Mouse (Mus musculus) stomach, postnatal 0 days (tissue): ENCODE results near the gene Olfr803. TPM values are rescaled to one million over a fixed set of nuclear protein-coding genes. Genes with fewer than 3 reads are reported as not detected.

Experiments
- ATAC-seq: fragments of 200-750 bp; cut with Nextera tagmentation; 2 replicates; pipeline ENCODE4 v1.8.0; 2017; ENCODE audit not compliant: low FRiP score, low TSS enrichment
- DNase-seq: peaks from one replicate; pipeline ENCODE4 v3.0.0-alpha.2; 2016; ENCODE audit warnings: low spot score
- H3K27ac ChIP-seq: fragments of 300-500 bp; sonication (generic); replicated peaks from 2 replicates; pipeline ENCODE4 v1.5.1; 2014; ENCODE audit warnings: mild to moderate bottlenecking, control low read depth
- H3K27me3 ChIP-seq: fragments of 300-500 bp; sonication (generic); 2 replicates; pipeline ENCODE4 v1.6.1; 2014; ENCODE audit warnings: low read length; ENCODE audit not compliant: control insufficient read depth, insufficient read depth
- H3K36me3 ChIP-seq: fragments of 300-500 bp; sonication (generic); 2 replicates; pipeline ENCODE4 v1.6.1; 2014; ENCODE audit warnings: low read length, mixed read lengths; ENCODE audit not compliant: control insufficient read depth, insufficient read depth
- H3K4me1 ChIP-seq: fragments of 300-500 bp; sonication (generic); replicated peaks from 2 replicates; pipeline ENCODE4 v1.6.1; 2014; ENCODE audit warnings: antibody characterized with exemption; ENCODE audit not compliant: control insufficient read depth, insufficient read depth
- H3K4me2 ChIP-seq: fragments of 300-500 bp; sonication (generic); replicated peaks from 2 replicates; pipeline ENCODE4 v1.6.1; 2014; ENCODE audit warnings: low read depth, mild to moderate bottlenecking, control low read depth, moderate library complexity
- H3K4me3 ChIP-seq: fragments of 300-500 bp; sonication (generic); 2 replicates; pipeline ENCODE4 v1.5.1; 2014; ENCODE audit warnings: low read depth, low read length, control low read depth
- H3K9ac ChIP-seq: fragments of 300-500 bp; sonication (generic); 2 replicates; pipeline ENCODE4 v1.6.1; 2014; ENCODE audit warnings: mild to moderate bottlenecking, low read length, control low read depth, mixed read lengths
- H3K9me3 ChIP-seq: fragments of 300-500 bp; sonication (generic); 2 replicates; pipeline ENCODE4 v1.6.1; 2016; ENCODE audit warnings: low read length; ENCODE audit not compliant: control insufficient read depth
- CTCF ChIP-seq: IDR thresholded peaks from 2 replicates; pipeline ENCODE4 v1.5.1; 2016; ENCODE audit warnings: antibody characterized with exemption, low read depth, mild to moderate bottlenecking, moderate library complexity
- EP300 ChIP-seq: optimal IDR thresholded peaks from 2 replicates; pipeline ENCODE3; 2016; ENCODE audit warnings: antibody characterized with exemption
- WGBS: fragments of 180-500 bp; shearing (Covaris S2); extraction: QIAGEN DNeasy Blood & Tissue Kit; methylation state at CpG from one replicate; pipeline ENCODE4 v1.1.7; 2014; 5-methylcytosine and 5-hydroxymethylcytosine counted together
- polyA plus RNA-seq: library from polyadenylated mRNA; unstranded; fragments of >200 nt; fragmentation: Nextera tagmentation; extraction: Ambion mirVana; gene quantifications from 2 replicates; pipeline ENCODE4 v1.2.1, GENCODE M21; 2015

Gene Olfr803
- polyA plus RNA-seq, result not detected in 2 replicates

DNA sequence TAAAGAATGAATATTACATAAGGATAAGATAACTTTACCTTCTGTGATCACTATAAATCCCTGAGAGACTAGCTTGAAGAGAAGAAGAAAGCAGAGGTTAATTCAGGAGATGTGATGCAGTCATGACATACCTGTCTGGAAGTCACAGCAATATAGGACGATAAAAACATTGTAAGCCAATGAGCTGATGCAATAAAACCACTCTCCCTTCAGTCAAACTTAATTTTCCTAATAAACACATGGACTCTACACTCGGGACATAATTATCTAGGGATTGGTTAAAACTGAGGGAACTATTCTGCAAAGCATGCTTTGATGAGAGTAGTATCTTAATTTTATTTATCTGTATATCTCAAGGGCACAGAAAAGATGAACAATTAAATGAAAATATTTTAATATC, at the start of gene Olfr803:
Gene Olfr803, minus strand, starts transcription at position 101 of the 400 bp plus-strand sequence.
- Histone ChIP-seq H3K36me3 (no peaks in the 10 kb centered on the region), H3K9ac (no peak within 1 kb of the TSS), H3K9me3 (no peaks in the 10 kb centered on the region), H3K27me3 (no peaks in the 10 kb centered on the region), H3K4me3 (no peak within 1 kb of the TSS), H3K4me1 (no peaks in the 10 kb centered on the region), H3K4me2 (no peak within 1 kb of the TSS), H3K27ac (no peak within 1 kb of the TSS)
- no peak for DNase-seq
- no peak for ATAC-seq
- WGBS, result 72% methylated on average over 2 of the region's 2 CpGs
- TF ChIP-seq CTCF (no peak), EP300 (no peak)

- TF ChIP-seq EP300 (no peak), CTCF (no peak)
- ATAC-seq, result no peak
These were observed 47.7 kb upstream of the Olfr803 start, which contains the start of gene Olfr806 for GRCm38 (mm10) chr10:129741821-129742220. Gene Olfr806, minus strand, starts transcription at chr10:129741921.

GRCm38 (mm10) chr10:129729275-129729674, 35.2 kb upstream of the Olfr803 start, which contains the start of gene Olfr805:
Gene Olfr805, minus strand, starts transcription at chr10:129729375.
- Histone ChIP-seq H3K4me2 (no peak within 1 kb of the TSS), H3K27me3 (no peaks in the 10 kb centered on the region), H3K36me3 (no peaks in the 10 kb centered on the region), H3K9ac (no peak within 1 kb of the TSS), H3K9me3 (no peaks in the 10 kb centered on the region), H3K4me3 (no peak within 1 kb of the TSS), H3K4me1 (no peaks in the 10 kb centered on the region), H3K27ac (no peak within 1 kb of the TSS)
- TF ChIP-seq EP300 (no peak), CTCF (no peak)
- DNase-seq (no peak), ATAC-seq (no peak)
- 98% methylated on average over 2 of the region's 2 CpGs for WGBS

More at GRCm38 (mm10) chr10:129741821-129742220, 47.7 kb upstream of the Olfr803 start, which contains the start of gene Olfr806:
- Histone ChIP-seq H3K4me1 (no peaks in the 10 kb centered on the region), H3K9ac (no peak within 1 kb of the TSS), H3K4me2 (no peak within 1 kb of the TSS), H3K36me3 (no peaks in the 10 kb centered on the region), H3K9me3 (no peaks in the 10 kb centered on the region), H3K4me3 (no peak within 1 kb of the TSS), H3K27me3 (no peaks in the 10 kb centered on the region), H3K27ac (no peak within 1 kb of the TSS)
- DNase-seq, result no peak

DNA sequence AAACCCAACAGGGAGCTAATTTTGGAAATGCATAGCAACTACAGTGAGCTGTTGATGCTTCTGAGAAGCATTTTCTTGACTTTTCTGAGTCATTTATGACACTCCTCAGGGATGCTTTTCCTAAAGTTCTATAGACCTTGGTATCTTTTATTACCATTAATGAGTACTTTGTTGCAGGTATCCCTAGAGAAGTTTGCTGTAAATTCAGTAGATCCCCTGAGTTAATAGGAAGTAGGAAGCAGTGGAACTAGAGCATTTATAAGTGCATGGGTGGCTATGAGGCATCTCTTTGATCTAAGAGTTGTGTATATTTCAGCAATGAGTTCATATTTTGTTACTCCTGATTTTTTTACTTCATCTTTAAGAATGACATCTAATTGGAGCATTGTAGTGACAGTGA, 8.8 kb upstream of the Olfr803 start, which contains the start of gene Olfr804:
Gene Olfr804, plus strand, starts transcription at position 301 of the 400 bp plus-strand sequence.
- Histone ChIP-seq H3K4me2 (no peak within 1 kb of the TSS), H3K4me1 (no peaks in the 10 kb centered on the region), H3K27me3 (no peaks in the 10 kb centered on the region), H3K9ac (no peak within 1 kb of the TSS), H3K4me3 (no peak within 1 kb of the TSS), H3K9me3 (no peaks in the 10 kb centered on the region), H3K36me3 (no peaks in the 10 kb centered on the region), H3K27ac (no peak within 1 kb of the TSS)
- DNase-seq, result no peak
- TF ChIP-seq CTCF (no peak), EP300 (no peak)
- ATAC-seq, result no peak

- 34% methylated on average over 1 of the region's 1 CpGs for WGBS
- TF ChIP-seq CTCF, result no peak
- TF ChIP-seq EP300, result no peak
- DNase-seq (no peak), ATAC-seq (no peak)
- Histone ChIP-seq H3K9me3 (no peaks in the 10 kb centered on the region), H3K4me3 (no peak within 1 kb of the TSS), H3K36me3 (no peaks in the 10 kb centered on the region), H3K27me3 (no peaks in the 10 kb centered on the region), H3K9ac (no peak within 1 kb of the TSS), H3K4me2 (no peak within 1 kb of the TSS), H3K4me1 (no peaks in the 10 kb centered on the region), H3K27ac (no peak within 1 kb of the TSS)
These were observed 6.0 kb downstream of the Olfr803 start, which contains the start of gene Olfr802 for GRCm38 (mm10) chr10:129688069-129688468. Gene Olfr802, minus strand, starts transcription at chr10:129688169.

DNA sequence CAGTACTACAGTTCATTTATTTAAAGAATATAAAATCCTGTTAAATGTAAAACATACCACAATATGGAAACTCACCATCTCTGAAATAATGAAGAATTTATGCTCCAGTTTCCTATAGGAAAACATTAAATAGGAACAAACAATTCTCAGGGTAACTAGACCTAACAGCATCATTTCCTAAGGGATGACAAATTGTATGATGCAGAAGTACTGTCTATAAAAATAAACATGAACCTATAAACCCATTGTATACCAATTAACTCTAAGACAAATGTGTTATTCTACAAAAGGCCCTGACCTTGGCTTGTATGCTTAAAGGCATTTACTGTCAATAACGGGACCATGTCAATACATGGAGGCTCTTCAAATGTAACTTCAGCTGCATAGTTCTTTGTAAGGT, 20.3 kb downstream of the Olfr803 start, which contains the start of gene Olfr801:
Gene Olfr801, minus strand, starts transcription at position 101 of the 400 bp plus-strand sequence.
- no peak within 1 kb of the TSS for H3K27ac ChIP-seq
- WGBS, result 51% methylated on average over 1 of the region's 1 CpGs
- DNase-seq (no peak), ATAC-seq (no peak)
- no peak within 1 kb of the TSS for H3K9ac ChIP-seq
- no peak within 1 kb of the TSS for H3K4me3 ChIP-seq
- H3K36me3 ChIP-seq, result no peaks in the 10 kb centered on the region
- H3K27me3 ChIP-seq, result no peaks in the 10 kb centered on the region
- H3K9me3 ChIP-seq, result no peaks in the 10 kb centered on the region
- no peak for TF ChIP-seq EP300
- no peak for TF ChIP-seq CTCF
- H3K4me1 ChIP-seq, result no peaks in the 10 kb centered on the region
- no peak within 1 kb of the TSS for H3K4me2 ChIP-seq
